Mouse (Mus musculus) neural tube, embryonic 10.5 days (tissue): ENCODE results near the gene Syt2.
A peak's percentile ranks its signal among the peaks of the same experiment; 100 is the strongest.

Source experiments
- DNase-seq: peaks from one replicate; pipeline ENCODE4 v3.0.0-alpha.2; 2017; ENCODE audit warnings: low spot score; ENCODE audit errors: extremely low spot score

The Syt2 gene

DNA sequence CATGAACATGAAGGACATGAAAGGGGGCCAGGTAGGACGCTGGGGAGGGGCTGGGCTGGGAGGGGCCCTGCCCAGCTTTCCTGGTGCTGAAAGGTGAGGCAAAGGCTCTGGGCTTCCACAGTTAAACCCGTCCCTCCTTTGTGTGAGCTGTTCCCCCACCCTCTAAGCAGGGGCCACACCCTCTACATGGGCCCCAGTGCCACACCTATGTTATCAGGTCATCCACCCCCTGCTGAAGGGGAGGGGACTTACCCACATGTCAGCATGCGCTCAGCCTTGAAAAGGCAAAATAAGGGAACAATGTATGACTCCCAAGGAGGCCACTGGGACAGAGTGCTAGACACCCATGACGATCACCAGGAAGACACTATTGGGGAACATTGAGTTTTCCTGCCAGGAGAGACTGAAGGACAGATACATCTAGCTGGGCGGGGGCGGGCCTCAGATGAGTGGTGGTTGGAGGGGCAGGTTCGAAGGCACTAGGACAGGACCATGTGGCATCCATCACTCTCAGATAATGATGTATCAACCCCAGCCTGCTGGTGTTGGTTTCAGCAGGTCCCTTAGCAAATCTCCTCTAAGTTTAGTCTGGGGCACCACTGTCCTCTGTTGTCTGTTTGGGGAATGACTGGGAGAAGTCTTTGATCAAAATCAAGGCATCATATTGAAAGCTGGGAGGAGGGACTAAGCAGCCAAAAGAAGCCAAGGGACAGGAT, 95.6 kb downstream of the Syt2 start:
- no peak for DNase-seq

DNA sequence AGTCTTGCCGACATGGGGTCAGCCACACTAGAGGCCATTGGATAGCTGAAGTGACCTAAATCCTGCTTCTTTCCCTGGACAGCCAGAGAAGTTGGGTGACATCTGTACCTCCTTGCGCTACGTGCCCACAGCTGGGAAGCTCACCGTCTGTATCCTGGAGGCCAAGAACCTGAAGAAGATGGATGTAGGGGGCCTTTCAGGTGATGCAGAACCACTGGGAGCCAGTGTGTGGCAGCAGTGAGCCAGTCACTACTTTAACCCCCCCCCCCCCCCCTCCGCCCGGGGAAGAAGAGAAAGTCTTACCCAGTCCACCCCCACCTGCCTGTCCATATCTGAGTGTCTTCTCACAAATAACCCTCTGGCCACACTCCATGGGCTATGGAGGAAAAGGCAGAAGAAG, 99.2 kb downstream of the Syt2 start:
- no peak for DNase-seq

DNA sequence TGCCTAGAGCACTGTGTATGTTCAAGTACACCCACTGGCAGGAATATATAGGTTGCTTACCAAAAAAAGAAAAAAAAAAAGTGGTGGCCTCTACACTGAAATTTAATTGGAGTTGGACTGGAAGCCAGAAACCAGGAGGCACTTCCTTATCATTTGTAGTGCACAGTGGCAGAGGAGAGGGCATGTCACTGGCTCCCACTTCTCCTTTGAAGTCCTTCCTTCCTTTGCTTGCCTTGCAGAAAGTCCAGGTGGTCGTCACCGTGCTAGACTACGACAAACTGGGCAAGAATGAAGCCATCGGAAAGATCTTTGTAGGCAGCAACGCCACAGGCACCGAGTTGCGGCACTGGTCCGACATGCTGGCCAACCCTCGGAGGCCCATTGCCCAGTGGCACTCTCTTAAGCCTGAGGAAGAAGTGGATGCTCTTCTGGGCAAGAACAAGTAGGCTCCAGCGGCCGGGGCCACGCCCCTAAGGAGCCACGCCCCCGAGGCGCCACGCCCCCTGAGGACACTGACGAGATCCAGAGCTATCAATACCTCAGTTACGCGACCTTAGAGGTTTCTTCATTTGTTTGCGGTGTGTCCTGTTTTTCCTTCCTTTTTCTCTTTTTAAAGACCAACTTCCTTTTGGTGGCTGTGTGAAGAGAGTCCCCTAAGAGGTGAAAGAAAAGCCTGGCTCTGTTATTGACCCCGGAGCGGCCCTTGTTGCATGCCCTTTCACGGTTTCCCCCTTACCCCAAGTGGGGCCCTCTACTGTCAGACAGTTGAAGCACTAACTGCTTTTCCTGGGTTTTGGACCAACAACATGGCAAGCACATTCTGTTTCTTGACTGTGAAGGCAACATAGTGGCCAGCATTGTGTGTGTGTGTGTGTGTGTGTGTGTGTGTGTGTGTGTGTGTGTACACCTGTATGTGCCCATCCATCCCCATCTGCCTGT, 101.0 kb downstream of the Syt2 start:
- peak; percentile 56 for DNase-seq

- no peak for DNase-seq
Measured at GRCm38 (mm10) chr1:134749889-134750288, 103.4 kb downstream of the Syt2 start.

DNA sequence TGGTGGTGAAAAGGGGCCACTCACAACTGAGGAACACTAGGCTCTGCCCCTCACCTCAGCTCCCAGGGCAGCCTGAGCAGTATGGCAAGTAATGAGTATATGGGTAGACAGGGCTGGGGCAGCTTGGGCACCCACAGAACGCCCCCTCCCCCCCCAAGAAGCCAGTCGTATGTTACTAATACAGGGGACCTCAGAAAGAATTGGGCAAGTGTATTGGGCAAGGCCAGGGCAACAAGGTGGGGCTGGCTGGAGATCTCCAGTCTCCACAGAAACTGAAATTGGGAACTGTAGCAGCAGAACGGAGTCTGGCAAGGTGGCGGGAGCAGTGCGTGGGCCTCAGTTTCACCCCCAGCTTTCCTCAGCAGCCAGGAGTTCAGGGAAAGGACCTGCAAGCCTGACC, 106.0 kb downstream of the Syt2 start:
- no peak for DNase-seq

DNA sequence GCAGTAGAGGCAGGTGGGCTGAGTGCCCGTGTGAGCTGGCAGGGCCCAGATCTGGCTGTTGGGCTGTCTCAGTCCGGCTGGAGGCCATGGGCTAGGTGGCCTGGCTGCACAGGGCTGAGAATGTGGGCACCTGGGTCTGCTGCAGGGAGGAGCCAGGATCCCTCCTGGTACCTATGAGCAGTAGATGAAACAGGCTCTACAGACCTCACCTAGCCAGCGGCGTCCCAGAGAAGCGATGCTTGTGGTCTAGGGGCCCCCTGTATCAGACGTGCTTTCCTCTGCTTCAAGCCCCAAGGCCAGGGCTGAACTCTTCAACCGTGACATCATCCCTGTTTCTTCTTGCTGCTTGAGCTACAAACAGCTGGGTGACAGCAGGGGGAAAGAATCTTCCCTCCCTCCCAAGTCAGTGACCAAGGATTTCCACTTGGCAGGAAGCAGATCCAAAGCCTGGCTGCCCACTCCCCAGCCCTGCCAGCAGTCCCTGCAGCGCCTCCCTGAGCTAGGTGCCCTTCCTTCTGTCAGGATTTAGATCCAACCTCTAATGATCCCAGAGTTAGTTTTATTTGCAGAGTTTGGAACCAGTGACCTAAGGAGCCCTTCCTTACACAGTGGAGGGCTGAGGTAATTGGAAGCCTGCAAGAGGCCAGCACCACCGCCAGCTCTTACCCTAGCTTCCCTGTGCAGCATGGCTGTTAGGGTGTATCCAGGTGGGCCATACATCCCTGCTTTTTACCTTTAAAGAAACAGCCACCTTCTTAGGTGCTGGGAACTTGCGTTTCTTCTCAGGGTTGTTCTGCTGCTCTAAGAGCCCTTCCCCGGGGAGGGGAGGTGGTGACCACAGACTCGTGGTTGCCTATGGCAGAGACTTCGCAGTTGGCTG, 107.5 kb downstream of the Syt2 start:
- no peak for DNase-seq

GRCm38 (mm10) chr1:134754818-134755217, 108.3 kb downstream of the Syt2 start:
- no peak for DNase-seq

GRCm38 (mm10) chr1:134755548-134756189, 109.2 kb downstream of the Syt2 start:
- no peak for DNase-seq

GRCm38 (mm10) chr1:134756190-134756873, 109.9 kb downstream of the Syt2 start:
- no peak for DNase-seq

GRCm38 (mm10) chr1:134757230-134757629, 110.8 kb downstream of the Syt2 start:
- no peak for DNase-seq

DNA sequence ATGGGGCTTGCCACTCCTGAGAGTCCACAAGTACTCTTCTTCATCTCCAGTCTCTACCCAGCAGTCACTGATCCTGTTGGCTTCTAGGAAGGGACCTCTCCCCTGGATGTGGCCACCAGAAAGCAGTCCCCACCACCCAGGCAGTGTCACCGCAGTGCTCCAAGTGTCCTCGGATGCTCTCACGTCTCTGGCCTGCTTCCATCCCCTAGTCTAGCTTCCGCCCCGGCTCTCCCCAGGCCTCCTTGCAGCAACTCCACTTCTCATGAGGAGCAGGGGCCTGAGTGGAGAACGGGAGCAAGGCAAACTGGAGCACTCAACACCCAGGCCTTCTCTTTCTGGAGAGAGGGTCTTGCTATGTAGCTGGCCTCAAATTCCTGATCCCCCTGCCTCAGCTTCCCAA, 112.7 kb downstream of the Syt2 start:
- no peak for DNase-seq

GRCm38 (mm10) chr1:134760642-134761041, 114.2 kb downstream of the Syt2 start:
- DNase-seq = no peak

GRCm38 (mm10) chr1:134761534-134761933, 115.1 kb downstream of the Syt2 start:
- no peak for DNase-seq

DNA sequence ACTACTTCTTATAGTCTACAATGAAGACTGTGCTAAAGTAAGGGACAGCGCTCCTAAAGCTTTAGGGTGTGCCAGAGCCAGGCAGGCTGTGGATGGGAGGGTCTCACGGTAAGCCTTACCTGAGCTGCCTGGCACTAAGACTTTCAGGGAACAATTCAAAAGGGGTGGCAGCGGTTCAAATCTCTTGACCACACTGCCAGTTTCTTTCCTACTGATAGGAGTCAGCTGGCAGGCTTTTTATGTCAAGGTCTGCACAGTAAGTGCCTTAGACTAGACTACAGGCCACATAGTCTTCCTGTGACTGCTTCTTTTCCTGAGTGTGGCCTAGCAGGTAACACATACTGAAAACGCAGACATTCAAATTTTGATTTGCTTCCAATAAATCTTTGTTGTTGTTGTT, 116.8 kb downstream of the Syt2 start:
- DNase-seq = no peak

GRCm38 (mm10) chr1:134763776-134764438, 117.4 kb downstream of the Syt2 start:
- DNase-seq = no peak

DNA sequence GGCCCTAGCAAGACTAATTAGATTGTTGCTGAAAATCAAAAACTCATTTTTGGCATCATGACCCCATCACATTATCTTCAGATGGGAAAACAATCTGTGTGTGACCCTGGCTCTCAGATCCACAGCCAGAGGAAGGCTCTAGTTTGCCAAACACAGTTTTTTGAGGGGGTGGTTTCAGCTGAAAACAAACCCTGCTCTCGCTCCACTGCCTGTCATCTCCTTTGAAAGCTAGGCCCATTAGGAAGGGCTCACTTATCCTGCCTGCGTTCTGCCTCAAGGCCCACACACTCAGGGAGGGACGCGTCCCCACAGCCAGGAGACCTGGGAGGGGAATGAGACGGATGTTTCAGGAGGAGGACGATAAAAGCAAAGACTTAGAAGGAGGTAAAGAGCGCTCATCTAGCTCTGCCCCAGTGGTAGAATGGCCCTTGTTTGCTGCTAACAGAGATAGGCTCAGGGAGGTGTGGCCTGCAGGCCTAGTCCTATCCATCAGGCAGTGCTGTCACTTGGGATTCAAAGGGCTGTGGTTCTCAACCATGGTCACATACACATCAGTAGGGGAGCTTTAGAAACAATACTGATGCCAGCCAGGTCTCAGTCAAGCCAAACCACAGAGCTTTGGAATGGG, 118.5 kb downstream of the Syt2 start:
- no peak for DNase-seq

GRCm38 (mm10) chr1:134766448-134766847, 120.0 kb downstream of the Syt2 start:
- no peak for DNase-seq

DNA sequence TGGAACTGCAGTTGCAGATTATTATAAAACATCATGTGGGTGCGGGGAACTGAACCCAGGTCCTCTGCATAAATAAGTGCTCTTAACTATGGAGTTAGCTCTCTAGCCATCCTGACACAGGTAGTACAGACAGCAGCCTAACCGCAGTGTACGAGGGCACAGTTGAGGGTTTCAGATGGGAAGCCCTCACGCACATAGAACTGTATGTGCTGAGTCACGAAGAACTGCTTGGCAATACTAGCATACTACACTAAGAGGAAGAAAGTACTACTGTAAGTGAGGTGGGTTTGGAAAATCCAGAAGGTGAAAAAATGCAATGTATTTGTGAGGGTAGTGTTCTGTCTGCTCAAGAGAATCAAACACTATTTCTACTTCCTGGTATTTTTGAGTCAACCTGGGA, 123.8 kb downstream of the Syt2 start:
- DNase-seq = no peak

DNA sequence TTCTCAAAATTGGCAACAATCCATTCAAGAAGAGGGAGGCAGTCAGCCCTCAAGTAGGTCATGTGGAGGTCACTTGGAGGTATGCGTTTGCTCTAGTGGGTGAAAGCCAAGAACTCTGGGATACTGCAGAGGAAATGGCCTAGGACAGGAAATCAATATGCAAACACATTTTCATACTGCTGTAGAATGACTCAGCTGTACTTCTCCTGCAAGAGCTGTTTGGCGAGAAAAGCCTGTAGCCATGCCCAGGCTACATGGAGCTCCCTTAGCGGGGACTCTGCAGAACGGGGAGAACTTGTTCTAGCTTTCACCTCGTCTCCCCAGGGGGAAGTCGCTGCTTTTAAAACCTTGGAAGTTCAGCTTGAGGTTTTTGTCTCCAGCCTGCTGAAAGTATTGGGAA, 124.9 kb downstream of the Syt2 start:
- no peak for DNase-seq

GRCm38 (mm10) chr1:134771999-134772398, 125.5 kb downstream of the Syt2 start:
- DNase-seq = no peak
